ENCODE assay signal across 27 mouse cellular contexts in genomic region chr16:13962053-13962452, GRCm38 (mm10). TPM values are rescaled to one million over a fixed set of nuclear protein-coding genes. Genes with fewer than 3 reads are reported as not detected.
"Had no signal": no experiment of that assay in that cellular context is flagged by ENCODE, and none has a peak within 500 bp of the region (broad histone marks: within the 10 kb centered on the region; RNA-seq: fewer than 3 reads in every experiment).

No protein-coding gene starts in this region.

- H3K27me3 ChIP-seq: kidney, embryonic 15.5 days; liver, embryonic 12.5 days; liver, embryonic 15.5 days; lung, embryonic 15.5 days; megakaryocyte, embryonic 14.5 days; midbrain, embryonic 13.5 days; neural tube, embryonic 13.5 days had no signal

- H3K36me3 ChIP-seq: kidney, embryonic 15.5 days; liver, embryonic 12.5 days; liver, embryonic 15.5 days; lung, embryonic 15.5 days; midbrain, embryonic 10.5 days; midbrain, embryonic 13.5 days; neural tube, embryonic 13.5 days had no signal

- H3K9me3 ChIP-seq: kidney, embryonic 15.5 days; liver, embryonic 12.5 days; liver, embryonic 15.5 days; lung, embryonic 15.5 days; megakaryocyte, embryonic 14.5 days; midbrain, embryonic 10.5 days; midbrain, embryonic 13.5 days; neural tube, embryonic 13.5 days had no signal

- H3K4me1 ChIP-seq: kidney, embryonic 15.5 days; liver, embryonic 12.5 days; liver, embryonic 15.5 days; lung, embryonic 15.5 days; midbrain, embryonic 10.5 days; midbrain, embryonic 13.5 days; neural tube, embryonic 13.5 days had no signal

- DNase-seq: kidney, adult 2 months; kidney, postnatal 10 days; kidney, postnatal 36 days; layer of hippocampus, postnatal 36 days; lung, adult 18-20 months; lung, postnatal 10 days; lung, postnatal 36 days; thymus, adult 18-20 months; thymus, postnatal 36 days had no signal

- H3K4me3 ChIP-seq: kidney, embryonic 15.5 days; left cerebral cortex, adult 2 months; liver, embryonic 12.5 days; liver, embryonic 15.5 days; lung, embryonic 15.5 days; megakaryocyte, embryonic 14.5 days; midbrain, embryonic 10.5 days; midbrain, embryonic 13.5 days; myocyte; neural tube, embryonic 13.5 days had no signal

- H3K27ac ChIP-seq: kidney, embryonic 15.5 days; left cerebral cortex, adult 2 months; liver, embryonic 12.5 days; liver, embryonic 15.5 days; lung, embryonic 15.5 days; midbrain, embryonic 10.5 days; midbrain, embryonic 13.5 days; neural tube, embryonic 13.5 days; stomach, postnatal 0 days had no signal

- ATAC-seq: liver, embryonic 12.5 days; midbrain, embryonic 13.5 days; midbrain, embryonic 16.5 days had no signal

- H3K9ac ChIP-seq: kidney, embryonic 15.5 days; liver, embryonic 12.5 days; liver, embryonic 15.5 days; lung, embryonic 15.5 days; midbrain, embryonic 13.5 days; neural tube, embryonic 13.5 days had no signal

RNA-seq across cellular contexts. Expression of gene 2900011O08Rik, which starts 24.4 kb away (rescaled TPM):
- total RNA-seq: monocyte, adult 5-6 weeks; neutrophil, adult 5-6 weeks had no signal
- polyA plus RNA-seq: spleen, adult 2 months had no signal

RNA-seq across cellular contexts. Expression of gene Ifitm7, which starts 24.6 kb away (rescaled TPM):
- total RNA-seq: monocyte, adult 5-6 weeks; neutrophil, adult 5-6 weeks had no signal
- polyA plus RNA-seq: liver, embryonic 12.5 days; liver, embryonic 15.5 days; lung, embryonic 15.5 days; myocyte; small intestine, adult 2 months; stomach, embryonic 14.5 days; stomach, postnatal 0 days; urinary bladder, adult 2 months had no signal
